Mouse (Mus musculus) C2C12 (cell line): ENCODE measurements around the gene Vasn.

Experiments used
- CEBPB ChIP-seq: IDR thresholded peaks from one replicate; pipeline ENCODE4 v1.6.1; 2011; ENCODE audit warnings: low read depth, mild to moderate bottlenecking, control low read depth, moderate library complexity
- CTCF ChIP-seq: IDR thresholded peaks from one replicate; pipeline ENCODE4 v1.5.1; 2011; ENCODE audit not compliant: control insufficient read depth, insufficient read depth, insufficient read length
- FOSL1 ChIP-seq: IDR thresholded peaks from one replicate; pipeline ENCODE4 v1.8.0; 2011; ENCODE audit warnings: mild to moderate bottlenecking, low read length; ENCODE audit not compliant: poor library complexity, insufficient read depth, severe bottlenecking
- MYOD1 ChIP-seq: IDR thresholded peaks from one replicate; pipeline ENCODE4 v1.6.1; 2011; ENCODE audit warnings: low read depth; ENCODE audit not compliant: control insufficient read depth, insufficient read length
- MYOG ChIP-seq: IDR thresholded peaks from one replicate; pipeline ENCODE4 v1.6.1; 2011; ENCODE audit not compliant: control insufficient read depth, insufficient read length; ENCODE audit errors: extremely low read depth
- USF1 ChIP-seq: IDR thresholded peaks from one replicate; pipeline ENCODE4 v1.6.1; 2011; ENCODE audit warnings: low read depth, mild to moderate bottlenecking, control low read depth, moderate library complexity

GRCm38 (mm10) chr16:4615297-4615696 is 24.4 kb upstream of the Vasn start:
- no peak for TF ChIP-seq CTCF
- no peak for TF ChIP-seq MYOG
- no peak for TF ChIP-seq MYOD1
- TF ChIP-seq USF1, result no peak
- TF ChIP-seq CEBPB, result no peak
- TF ChIP-seq FOSL1, result no peak
